Mouse (Mus musculus) embryonic fibroblast, embryonic 13.5 days (primary cell): ENCODE measurements around the gene Dicer1.

ENCODE experiments used
- CTCF ChIP-seq: IDR thresholded peaks from 2 replicates; pipeline ENCODE4 v1.5.1; 2011; ENCODE audit warnings: mild to moderate bottlenecking, control low read depth, low read length, moderate library complexity, borderline replicate concordance; ENCODE audit not compliant: insufficient read depth
- POLR2A ChIP-seq: IDR thresholded peaks from 2 replicates; pipeline ENCODE4 v1.6.1; 2011; ENCODE audit warnings: low read depth, mild to moderate bottlenecking, control low read depth, low read length, moderate library complexity

DNA sequence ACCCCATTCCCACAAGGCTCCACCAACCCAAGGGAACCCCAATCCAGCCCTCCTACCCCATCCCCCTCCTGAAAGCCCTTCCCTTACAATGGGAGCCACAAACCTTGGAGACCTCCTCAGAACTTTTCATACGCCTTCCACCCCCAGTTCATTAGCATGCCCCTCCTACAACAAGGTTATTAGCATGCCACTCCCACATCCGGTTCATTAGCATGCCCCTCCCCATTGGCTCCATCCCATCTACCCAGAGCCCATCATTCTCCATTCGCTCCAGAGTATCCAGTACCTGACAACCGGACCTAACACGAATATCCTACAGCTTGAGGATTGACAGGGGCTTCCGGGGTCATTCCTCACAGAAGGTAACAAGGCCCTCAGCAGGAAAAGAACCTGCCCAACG lies 83.9 kb downstream of the Dicer1 start:
- TF ChIP-seq POLR2A (no peak), CTCF (no peak)
